Mouse (Mus musculus): Measurements from ENCODE around the gene Qrich1. TPM values are rescaled to one million over a fixed set of nuclear protein-coding genes. Genes with fewer than 3 reads are reported as not detected.

Gene Qrich1
- polyA plus RNA-seq, 1 experiment from 2014 or later = 97.1 TPM

DNA sequence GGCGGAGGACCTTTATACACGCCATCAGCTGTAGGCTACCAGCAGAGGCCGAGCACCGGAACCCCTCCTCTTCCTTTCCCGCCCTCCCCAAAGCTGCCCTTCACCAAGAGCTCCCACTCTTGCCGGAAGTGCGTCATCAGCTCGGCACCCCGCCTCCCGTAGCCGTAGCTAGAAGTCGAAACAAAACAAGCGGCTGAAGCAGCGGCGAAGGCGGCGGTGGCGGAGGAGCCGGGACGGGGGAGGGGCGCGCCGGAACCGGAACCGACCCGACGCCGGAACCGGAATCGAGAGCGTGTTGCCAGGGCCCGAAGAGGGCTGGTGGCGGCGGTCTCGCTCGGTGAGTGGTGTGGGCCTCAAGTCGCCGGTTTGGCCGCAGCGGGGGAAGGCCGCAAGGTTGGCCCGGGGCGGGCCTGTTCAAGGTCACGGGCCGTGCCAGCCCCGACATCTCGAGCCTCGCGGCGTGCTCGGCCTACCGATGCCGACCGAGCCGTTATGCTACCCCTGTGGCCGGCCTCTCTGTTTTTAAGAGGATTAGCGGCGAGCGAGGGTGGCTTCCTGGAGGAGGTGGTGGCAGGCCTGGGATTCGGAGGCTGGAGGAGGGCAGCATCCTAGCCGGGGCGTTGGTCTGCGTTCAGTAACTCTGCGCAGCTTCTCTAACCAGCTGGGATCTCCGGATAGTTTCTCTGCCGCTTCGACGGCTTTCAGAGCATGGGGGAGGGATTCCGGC lies 25.9 kb upstream of the Qrich1 start, which contains the start of gene Usp19:
Gene Usp19 (plus strand): TSS at position 44 of the 727 bp plus-strand sequence.
- peaks cover 18% of the 10 kb centered on the region for H3K4me1 ChIP-seq (ENCODE audit: control insufficient read depth, insufficient read depth, low read length)
- no peaks in the 10 kb centered on the region for H3K27me3 ChIP-seq (ENCODE audit: control insufficient read depth, insufficient read depth, low read length)
- peak; percentile 95 for ATAC-seq (ENCODE audit: insufficient read depth, low FRiP score)
- H3K4me3 ChIP-seq (replicated peaks; ENCODE audit: low read length) = peak within 1 kb of the TSS; percentile 97
- peak within 1 kb of the TSS; percentile 75 for H3K4me2 ChIP-seq (ENCODE audit: low read depth, low read length)
- no peaks in the 10 kb centered on the region for H3K9me3 ChIP-seq (replicated peaks; ENCODE audit: control insufficient read depth, low read length)
- H3K27ac ChIP-seq (ENCODE audit: low read length) = peak within 1 kb of the TSS; percentile 99
- peak within 1 kb of the TSS; percentile 95 for H3K9ac ChIP-seq (ENCODE audit: low read length)
- peaks cover 47% of the 10 kb centered on the region for H3K36me3 ChIP-seq (ENCODE audit: control insufficient read depth, insufficient read depth, low read length)
- WGBS = under 1% methylated on average over 69 of the region's 69 CpGs

DNA sequence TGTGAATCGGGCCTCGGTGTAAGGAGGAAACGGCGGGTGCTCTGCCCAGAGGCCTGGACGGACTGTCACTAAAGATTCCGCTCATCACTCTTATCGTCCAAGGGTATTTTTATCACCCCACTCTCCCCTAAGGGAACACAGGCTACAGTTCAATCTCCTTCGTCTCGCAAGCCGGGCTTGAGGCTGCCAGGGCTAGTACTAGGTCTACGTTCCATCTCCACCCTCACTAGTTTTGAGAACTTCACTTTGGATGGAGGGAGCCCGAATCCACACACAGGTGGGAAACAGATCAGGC lies 25.4 kb upstream of the Qrich1 start:
- H3K4me1 ChIP-seq (ENCODE audit: control insufficient read depth, insufficient read depth, low read length) = peaks cover 18% of the 10 kb centered on the region
- 3% methylated on average over 12 of the region's 12 CpGs for WGBS
- peaks cover 45% of the 10 kb centered on the region for H3K36me3 ChIP-seq (ENCODE audit: control insufficient read depth, insufficient read depth, low read length)
- H3K27me3 ChIP-seq (ENCODE audit: control insufficient read depth, insufficient read depth, low read length) = no peaks in the 10 kb centered on the region
- peak overlapping the region; percentile 75 for H3K4me2 ChIP-seq (ENCODE audit: low read depth, low read length)
- no peaks in the 10 kb centered on the region for H3K9me3 ChIP-seq (replicated peaks; ENCODE audit: control insufficient read depth, low read length)
- ATAC-seq (ENCODE audit: insufficient read depth, low FRiP score) = no peak
- peak overlapping the region; percentile 99 for H3K27ac ChIP-seq (ENCODE audit: low read length)
- H3K9ac ChIP-seq (ENCODE audit: low read length) = peak overlapping the region; percentile 95
- H3K4me3 ChIP-seq (replicated peaks; ENCODE audit: low read length) = peak overlapping the region; percentile 97

DNA sequence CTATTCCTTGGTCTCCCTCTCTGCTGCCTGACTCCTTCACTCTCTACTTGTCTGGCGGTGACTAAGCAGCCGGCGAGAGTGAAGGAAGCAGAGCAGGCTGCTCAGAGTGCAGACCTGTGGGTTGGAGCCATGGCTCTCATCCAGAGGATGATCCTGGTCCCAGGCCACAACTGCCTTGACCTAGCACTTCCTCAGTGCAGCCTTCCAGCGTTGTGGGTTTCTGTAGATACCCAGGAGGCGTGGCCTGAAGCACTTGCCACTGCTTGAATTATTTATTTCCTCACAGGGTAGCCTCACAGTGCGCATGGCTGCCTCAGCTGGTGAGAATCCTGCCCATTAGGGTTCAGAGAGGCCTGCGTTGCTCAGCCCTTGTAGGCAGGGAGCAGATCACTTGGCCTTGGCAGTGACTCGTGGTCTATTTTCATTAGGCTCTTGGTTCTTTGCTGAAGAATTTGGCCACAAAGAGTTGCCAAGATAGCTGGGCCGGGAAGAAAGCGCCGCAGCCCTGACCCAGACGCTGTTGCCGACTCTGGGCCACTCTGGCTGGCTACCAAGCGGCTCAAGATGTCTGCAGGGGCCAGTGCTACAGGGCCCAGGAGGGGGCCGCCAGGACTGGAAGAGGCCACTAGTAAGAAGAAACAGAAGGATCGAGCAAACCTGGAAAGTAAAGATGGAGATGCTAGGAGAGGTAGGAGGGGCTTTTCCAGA lies 24.4 kb upstream of the Qrich1 start:
- no peak for ATAC-seq (ENCODE audit: insufficient read depth, low FRiP score)
- peak overlapping the region; percentile 75 for H3K4me2 ChIP-seq (ENCODE audit: low read depth, low read length)
- peaks cover 41% of the 10 kb centered on the region for H3K36me3 ChIP-seq (ENCODE audit: control insufficient read depth, insufficient read depth, low read length)
- H3K27me3 ChIP-seq (ENCODE audit: control insufficient read depth, insufficient read depth, low read length) = no peaks in the 10 kb centered on the region
- H3K4me1 ChIP-seq (ENCODE audit: control insufficient read depth, insufficient read depth, low read length) = peaks cover 18% of the 10 kb centered on the region
- H3K9ac ChIP-seq (ENCODE audit: low read length) = peak overlapping the region; percentile 95
- WGBS = 75% methylated on average over 16 of the region's 16 CpGs
- H3K27ac ChIP-seq (ENCODE audit: low read length) = peak overlapping the region; percentile 14; the same call in 1 of the 2 replicates
- peak overlapping the region; percentile 97 for H3K4me3 ChIP-seq (replicated peaks; ENCODE audit: low read length)
- no peaks in the 10 kb centered on the region for H3K9me3 ChIP-seq (replicated peaks; ENCODE audit: control insufficient read depth, low read length)

DNA sequence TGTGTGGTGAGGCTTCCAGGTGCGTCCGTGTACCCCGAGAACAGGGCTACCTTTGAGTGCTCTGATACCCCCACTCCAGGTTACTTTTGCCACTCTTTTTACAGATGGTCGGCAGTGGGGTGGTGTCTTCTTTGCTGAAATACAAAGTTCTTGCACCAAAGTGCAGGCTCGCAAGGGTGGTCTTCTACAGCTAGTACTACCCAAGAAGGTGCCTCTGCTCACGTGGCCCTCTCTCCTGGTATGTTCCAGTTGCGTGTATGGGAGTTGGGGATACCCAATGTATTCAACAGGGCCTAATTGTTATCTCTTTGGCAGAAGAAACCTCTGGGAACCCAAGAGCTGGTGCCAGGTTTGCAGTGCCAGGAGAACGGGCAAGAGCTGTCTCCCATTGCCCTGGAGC lies 23.4 kb upstream of the Qrich1 start:
- Histone ChIP-seq H3K4me1 (ENCODE audit: control insufficient read depth, insufficient read depth, low read length) (peaks cover 18% of the 10 kb centered on the region), H3K4me2 (ENCODE audit: low read depth, low read length) (no peak overlapping the region), H3K36me3 (ENCODE audit: control insufficient read depth, insufficient read depth, low read length) (peaks cover 41% of the 10 kb centered on the region), H3K27me3 (ENCODE audit: control insufficient read depth, insufficient read depth, low read length) (no peaks in the 10 kb centered on the region), H3K9me3 (replicated peaks; ENCODE audit: control insufficient read depth, low read length) (no peaks in the 10 kb centered on the region), H3K9ac (ENCODE audit: low read length) (no peak overlapping the region), H3K27ac (ENCODE audit: low read length) (no peak overlapping the region), H3K4me3 (replicated peaks; ENCODE audit: low read length) (no peak overlapping the region)
- 95% methylated on average over 8 of the region's 8 CpGs for WGBS
- ATAC-seq (ENCODE audit: insufficient read depth, low FRiP score) = no peak

DNA sequence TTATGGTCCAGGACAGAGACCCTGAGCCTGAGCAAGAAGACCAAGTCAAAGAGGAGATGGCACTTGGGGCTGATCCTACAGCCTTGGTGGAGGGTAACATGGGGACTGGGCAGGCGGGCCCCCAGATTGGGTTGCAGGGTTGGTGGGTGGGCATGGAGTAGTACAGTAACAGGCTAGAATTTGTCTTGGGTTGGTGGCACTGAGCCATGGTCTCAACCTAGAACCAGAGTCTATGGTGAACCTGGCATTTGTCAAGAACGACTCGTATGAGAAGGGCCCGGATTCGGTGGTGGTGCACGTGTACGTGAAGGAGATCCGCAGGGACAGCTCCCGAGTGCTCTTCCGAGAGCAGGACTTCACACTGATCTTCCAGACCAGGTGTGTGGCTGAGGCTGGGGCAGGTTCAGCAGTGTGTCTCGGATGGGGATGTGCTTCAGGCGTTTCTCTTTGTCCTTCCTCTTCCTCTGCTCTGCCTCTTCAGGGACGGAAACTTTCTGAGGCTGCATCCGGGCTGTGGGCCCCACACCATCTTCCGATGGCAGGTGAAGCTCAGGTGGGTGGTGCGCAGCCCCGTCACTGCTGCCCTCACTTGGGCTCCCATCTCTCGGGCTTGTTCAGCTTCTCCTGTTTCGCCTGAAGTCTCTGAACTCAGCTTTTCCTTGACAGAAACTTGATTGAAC lies 22.3 kb upstream of the Qrich1 start:
- peaks cover 43% of the 10 kb centered on the region for H3K36me3 ChIP-seq (ENCODE audit: control insufficient read depth, insufficient read depth, low read length)
- no peaks in the 10 kb centered on the region for H3K9me3 ChIP-seq (replicated peaks; ENCODE audit: control insufficient read depth, low read length)
- no peaks in the 10 kb centered on the region for H3K27me3 ChIP-seq (ENCODE audit: control insufficient read depth, insufficient read depth, low read length)
- H3K4me3 ChIP-seq (replicated peaks; ENCODE audit: low read length) = no peak overlapping the region
- WGBS = 93% methylated on average over 19 of the region's 19 CpGs
- ATAC-seq (ENCODE audit: insufficient read depth, low FRiP score) = no peak
- no peak overlapping the region for H3K27ac ChIP-seq (ENCODE audit: low read length)
- no peak overlapping the region for H3K9ac ChIP-seq (ENCODE audit: low read length)
- H3K4me1 ChIP-seq (ENCODE audit: control insufficient read depth, insufficient read depth, low read length) = peaks cover 18% of the 10 kb centered on the region
- H3K4me2 ChIP-seq (ENCODE audit: low read depth, low read length) = no peak overlapping the region

DNA sequence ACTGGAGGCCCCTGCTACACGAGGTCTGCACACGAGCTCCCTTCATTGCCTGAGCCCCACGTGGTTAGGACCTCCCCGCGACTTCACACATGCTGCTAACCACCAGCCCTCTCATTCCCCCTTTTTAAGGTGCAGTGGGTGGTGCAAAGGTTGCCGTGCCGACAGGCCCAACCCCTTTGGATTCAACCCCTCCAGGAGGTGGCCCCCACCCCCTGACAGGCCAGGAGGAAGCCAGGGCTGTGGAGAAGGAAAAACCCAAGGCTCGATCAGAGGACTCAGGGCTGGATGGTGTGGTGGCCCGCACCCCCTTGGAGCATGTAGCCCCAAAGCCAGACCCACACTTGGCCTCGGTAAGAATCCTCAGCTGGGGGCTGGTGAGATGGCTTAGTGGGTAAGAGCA lies 21.7 kb upstream of the Qrich1 start:
- ATAC-seq (ENCODE audit: insufficient read depth, low FRiP score) = no peak
- 75% methylated on average over 10 of the region's 10 CpGs for WGBS

DNA sequence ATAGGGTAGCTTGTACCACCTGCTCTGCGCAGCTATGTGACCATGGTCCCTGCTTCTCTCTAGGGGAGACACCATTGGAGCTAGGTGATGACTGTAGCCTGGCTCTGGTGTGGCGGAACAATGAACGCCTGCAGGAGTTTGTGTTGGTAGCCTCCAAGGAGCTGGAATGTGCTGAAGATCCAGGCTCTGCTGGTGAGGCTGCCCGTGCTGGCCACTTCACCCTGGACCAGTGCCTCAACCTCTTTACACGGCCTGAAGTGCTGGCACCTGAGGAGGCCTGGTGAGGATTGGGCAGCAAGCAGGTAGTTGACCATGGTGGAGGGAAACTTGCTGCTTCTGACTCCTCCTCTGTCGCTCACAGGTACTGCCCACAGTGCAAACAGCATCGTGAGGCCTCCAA lies 17.4 kb upstream of the Qrich1 start:
- 91% methylated on average over 7 of the region's 7 CpGs for WGBS

More for the DNA sequence above, 21.7 kb upstream of the Qrich1 start:
- Histone ChIP-seq H3K9ac (ENCODE audit: low read length) (no peak overlapping the region), H3K27me3 (ENCODE audit: control insufficient read depth, insufficient read depth, low read length) (no peaks in the 10 kb centered on the region), H3K27ac (ENCODE audit: low read length) (no peak overlapping the region), H3K9me3 (replicated peaks; ENCODE audit: control insufficient read depth, low read length) (no peaks in the 10 kb centered on the region), H3K4me2 (ENCODE audit: low read depth, low read length) (no peak overlapping the region), H3K36me3 (ENCODE audit: control insufficient read depth, insufficient read depth, low read length) (peaks cover 49% of the 10 kb centered on the region), H3K4me1 (ENCODE audit: control insufficient read depth, insufficient read depth, low read length) (peaks cover 18% of the 10 kb centered on the region), H3K4me3 (replicated peaks; ENCODE audit: low read length) (no peak overlapping the region)

DNA sequence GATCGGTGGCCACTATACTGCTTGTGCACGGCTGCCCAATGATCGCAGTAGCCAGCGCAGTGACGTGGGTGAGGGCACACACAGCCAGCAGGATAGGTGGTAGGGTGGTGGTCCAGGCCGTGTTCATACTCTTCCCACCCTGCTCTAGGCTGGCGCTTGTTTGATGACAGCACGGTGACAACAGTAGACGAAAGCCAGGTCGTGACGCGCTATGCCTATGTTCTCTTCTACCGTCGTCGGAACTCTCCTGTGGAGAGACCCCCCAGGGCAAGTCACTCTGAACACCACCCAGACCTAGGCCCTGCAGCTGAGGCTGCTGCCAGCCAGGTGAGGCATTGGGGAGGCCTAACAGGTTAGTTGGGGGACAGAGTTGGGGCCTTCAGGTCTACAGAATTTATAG lies 16.7 kb upstream of the Qrich1 start:
- no peak for ATAC-seq (ENCODE audit: insufficient read depth, low FRiP score)
- H3K4me2 ChIP-seq (ENCODE audit: low read depth, low read length) = no peak overlapping the region
- H3K27me3 ChIP-seq (ENCODE audit: control insufficient read depth, insufficient read depth, low read length) = no peaks in the 10 kb centered on the region
- H3K4me1 ChIP-seq (ENCODE audit: control insufficient read depth, insufficient read depth, low read length) = no peaks in the 10 kb centered on the region
- no peak overlapping the region for H3K4me3 ChIP-seq (replicated peaks; ENCODE audit: low read length)
- H3K9me3 ChIP-seq (replicated peaks; ENCODE audit: control insufficient read depth, low read length) = no peaks in the 10 kb centered on the region
- WGBS = 93% methylated on average over 15 of the region's 15 CpGs
- H3K27ac ChIP-seq (ENCODE audit: low read length) = no peak overlapping the region
- H3K9ac ChIP-seq (ENCODE audit: low read length) = no peak overlapping the region
- peaks cover 52% of the 10 kb centered on the region for H3K36me3 ChIP-seq (ENCODE audit: control insufficient read depth, insufficient read depth, low read length)

More for the DNA sequence above, 17.4 kb upstream of the Qrich1 start:
- H3K4me1 ChIP-seq (ENCODE audit: control insufficient read depth, insufficient read depth, low read length) = no peaks in the 10 kb centered on the region
- ATAC-seq (ENCODE audit: insufficient read depth, low FRiP score) = no peak
- no peaks in the 10 kb centered on the region for H3K9me3 ChIP-seq (replicated peaks; ENCODE audit: control insufficient read depth, low read length)
- no peak overlapping the region for H3K4me3 ChIP-seq (replicated peaks; ENCODE audit: low read length)
- no peak overlapping the region for H3K4me2 ChIP-seq (ENCODE audit: low read depth, low read length)
- no peak overlapping the region for H3K9ac ChIP-seq (ENCODE audit: low read length)
- H3K27ac ChIP-seq (ENCODE audit: low read length) = no peak overlapping the region
- H3K36me3 ChIP-seq (ENCODE audit: control insufficient read depth, insufficient read depth, low read length) = peaks cover 54% of the 10 kb centered on the region
- H3K27me3 ChIP-seq (ENCODE audit: control insufficient read depth, insufficient read depth, low read length) = no peaks in the 10 kb centered on the region

DNA sequence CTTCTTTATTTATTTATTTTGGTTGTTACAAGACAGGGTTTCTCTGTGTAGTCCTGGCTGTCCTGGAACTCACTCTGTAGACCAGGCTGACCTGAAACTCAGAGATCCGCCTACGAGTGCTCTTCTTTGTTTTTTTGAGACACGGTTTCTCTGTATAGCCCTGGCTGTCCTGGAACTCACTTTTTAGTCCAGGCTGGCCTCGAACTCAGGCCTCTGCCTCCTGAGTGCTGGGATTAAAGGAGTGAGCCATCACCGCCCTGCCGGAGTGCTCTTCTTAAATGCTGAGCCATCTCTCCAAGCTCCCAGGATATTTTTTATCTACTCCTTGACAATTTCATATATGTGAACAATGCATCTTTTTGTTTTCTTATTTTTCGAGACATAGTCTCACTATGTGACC lies 9.7 kb upstream of the Qrich1 start:
- ATAC-seq (ENCODE audit: insufficient read depth, low FRiP score) = no peak
- peak overlapping the region; percentile 75; the same call in 1 of the 2 replicates for H3K27ac ChIP-seq (ENCODE audit: low read length)
- no peaks in the 10 kb centered on the region for H3K9me3 ChIP-seq (replicated peaks; ENCODE audit: control insufficient read depth, low read length)
- H3K4me2 ChIP-seq (ENCODE audit: low read depth, low read length) = peak overlapping the region; percentile 88
- H3K4me1 ChIP-seq (ENCODE audit: control insufficient read depth, insufficient read depth, low read length) = peaks cover 7% of the 10 kb centered on the region; the same call in 1 of the 2 replicates
- 86% methylated on average over 7 of the region's 7 CpGs for WGBS
- no peak overlapping the region for H3K9ac ChIP-seq (ENCODE audit: low read length)
- peak overlapping the region; percentile 74; the same call in 1 of the 2 replicates for H3K4me3 ChIP-seq (replicated peaks; ENCODE audit: low read length)
- no peaks in the 10 kb centered on the region for H3K27me3 ChIP-seq (ENCODE audit: control insufficient read depth, insufficient read depth, low read length)
- H3K36me3 ChIP-seq (ENCODE audit: control insufficient read depth, insufficient read depth, low read length) = peaks cover 8% of the 10 kb centered on the region; the same call in 1 of the 2 replicates
